Mouse (Mus musculus) heart, embryonic 14.5 days (tissue): Measurements from ENCODE around the gene Cbr4. TPM values are rescaled to one million over a fixed set of nuclear protein-coding genes. Genes with fewer than 3 reads are reported as not detected.
A peak's percentile ranks its signal among the peaks of the same experiment; 100 is the strongest.

Experiments
- ATAC-seq: fragments of 200-750 bp; cut with Nextera tagmentation; 2 replicates; pipeline ENCODE4 v1.8.0; 2017; ENCODE audit warnings: low read depth, moderate TSS enrichment; ENCODE audit not compliant: insufficient number of reproducible peaks, insufficient read depth, low FRiP score
- H3K27ac ChIP-seq, 2 experiments: fragments of 200-500 bp in 1 of 2; fragments of 300-500 bp in 1 of 2; sonication (generic) in 1 of 2; replicated peaks in 1 of 2; 2 replicates each; pipeline ENCODE4 v1.5.1; 2012 to 2014; ENCODE audit warnings: low read depth in 2 of 2, low read length in 2 of 2, control low read depth in 1 of 2, mild to moderate bottlenecking in 1 of 2, mixed read lengths in 1 of 2; ENCODE audit not compliant: control insufficient read depth in 1 of 2, insufficient read depth in 1 of 2
- H3K27me3 ChIP-seq: fragments of 300-500 bp; sonication (generic); 2 replicates; pipeline ENCODE4 v1.6.1; 2014; ENCODE audit warnings: mild to moderate bottlenecking, low read length, control low read depth; ENCODE audit not compliant: control insufficient read depth, insufficient read depth
- H3K36me3 ChIP-seq: fragments of 300-500 bp; sonication (generic); 2 replicates; pipeline ENCODE4 v1.6.1; 2014; ENCODE audit warnings: mild to moderate bottlenecking, control low read depth, low read length, mixed read lengths; ENCODE audit not compliant: control insufficient read depth, insufficient read depth
- H3K4me1 ChIP-seq, 2 experiments: fragments of 200-500 bp in 1 of 2; fragments of 300-500 bp in 1 of 2; sonication (generic) in 1 of 2; 2 replicates each; pipeline ENCODE4 v1.6.1; 2012 to 2014; ENCODE audit warnings: low read length in 2 of 2, control low read depth in 1 of 2, mixed read lengths in 1 of 2; ENCODE audit not compliant: control insufficient read depth in 2 of 2, insufficient read depth in 2 of 2
- H3K4me2 ChIP-seq: fragments of 300-500 bp; sonication (generic); 2 replicates; pipeline ENCODE4 v1.6.1; 2014; ENCODE audit warnings: mild to moderate bottlenecking, low read length
- H3K4me3 ChIP-seq, 2 experiments: fragments of 200-500 bp in 1 of 2; fragments of 300-500 bp in 1 of 2; sonication (generic) in 1 of 2; 2 replicates each; pipeline ENCODE4 v1.5.1; 2012 to 2014; ENCODE audit warnings: low read length in 2 of 2, mild to moderate bottlenecking in 2 of 2, control low read depth in 1 of 2, low read depth in 1 of 2, moderate library complexity in 1 of 2; ENCODE audit not compliant: control insufficient read depth in 1 of 2, insufficient read depth in 1 of 2
- H3K9ac ChIP-seq: fragments of 300-500 bp; sonication (generic); 2 replicates; pipeline ENCODE4 v1.6.1; 2014; ENCODE audit warnings: mild to moderate bottlenecking, low read length
- H3K9me3 ChIP-seq: fragments of 300-500 bp; sonication (generic); 2 replicates; pipeline ENCODE4 v1.6.1; 2016; ENCODE audit warnings: low read length, control low read depth; ENCODE audit not compliant: control insufficient read depth
- WGBS: fragments of 180-500 bp; shearing (Covaris S2); extraction: QIAGEN DNeasy Blood & Tissue Kit; methylation state at CpG from one replicate; pipeline ENCODE4 v1.1.7; 2014; 5-methylcytosine and 5-hydroxymethylcytosine counted together
- polyA plus RNA-seq: library from polyadenylated mRNA; unstranded; fragments of >200 nt; fragmentation: Nextera tagmentation; extraction: Ambion mirVana; gene quantifications from 2 replicates; pipeline ENCODE4 v1.2.1, GENCODE M21; 2014

Cbr4 gene
- polyA plus RNA-seq, 1 experiment from 2014 or later = 50.0 TPM

DNA sequence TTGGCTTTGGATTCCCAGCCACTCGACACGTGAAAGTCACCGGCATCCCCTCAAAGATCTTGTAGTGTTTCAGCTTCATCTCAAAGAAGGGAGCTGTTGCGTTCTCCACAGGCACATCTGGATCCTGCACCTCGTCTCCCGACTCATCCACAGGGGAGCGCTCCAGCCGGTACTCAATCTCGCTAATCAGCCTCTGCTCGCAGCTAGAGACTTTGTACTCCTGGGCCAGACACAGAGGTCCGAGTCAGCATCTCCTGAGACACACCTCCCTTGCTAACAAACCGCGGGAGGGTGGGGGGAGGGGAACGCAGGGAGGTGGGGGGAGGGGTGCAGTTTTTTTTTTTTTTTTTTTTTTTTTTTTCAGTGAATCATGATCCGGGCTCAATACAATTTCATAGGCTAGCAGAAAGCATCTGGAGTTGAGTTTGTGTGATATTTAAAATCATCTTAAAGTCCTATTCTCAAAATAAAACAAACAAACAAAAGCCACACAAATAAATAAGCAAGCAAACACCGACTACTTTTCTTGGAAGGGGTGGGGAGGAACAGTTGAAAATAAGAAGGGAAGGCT is 45.9 kb downstream of the Cbr4 start:
- no peak overlapping the region for H3K27ac ChIP-seq
- H3K4me1 ChIP-seq = peaks cover 3 to 17% of the 10 kb centered on the region in 2 experiments
- no peak for ATAC-seq
- WGBS = 49% methylated on average over 16 of the region's 16 CpGs
- no peak overlapping the region for H3K4me2 ChIP-seq
- no peak overlapping the region for H3K9ac ChIP-seq
- no peaks in the 10 kb centered on the region for H3K9me3 ChIP-seq
- peaks cover 98% of the 10 kb centered on the region for H3K36me3 ChIP-seq
- no peak overlapping the region for H3K4me3 ChIP-seq
- no peaks in the 10 kb centered on the region for H3K27me3 ChIP-seq

DNA sequence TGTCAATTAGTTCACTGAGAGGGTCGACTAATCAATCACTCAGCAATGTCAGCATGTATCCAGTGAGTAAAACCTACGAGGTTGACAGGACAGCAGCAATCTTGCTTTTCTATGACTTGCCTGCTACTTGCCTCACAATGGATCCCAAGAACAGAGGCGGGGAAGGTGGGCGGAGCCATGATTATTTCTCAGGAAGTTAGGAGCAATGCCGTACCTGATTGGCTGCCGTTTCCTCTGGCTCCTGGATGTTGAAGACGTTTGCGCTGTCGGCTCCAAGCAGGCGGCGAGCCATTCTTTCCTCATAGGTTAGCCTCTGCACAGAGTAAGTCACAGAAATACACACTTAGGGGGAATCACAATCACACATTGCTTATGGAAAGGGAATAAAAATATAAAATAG is 47.9 kb downstream of the Cbr4 start:
- peak overlapping the region in 1 of 2 experiments; percentile 62; a peak in 1 of 4 replicates for H3K27ac ChIP-seq
- H3K4me1 ChIP-seq = peaks cover 3 to 17% of the 10 kb centered on the region in 2 experiments
- no peaks in the 10 kb centered on the region for H3K9me3 ChIP-seq
- H3K4me2 ChIP-seq = no peak overlapping the region
- WGBS = 82% methylated on average over 11 of the region's 11 CpGs
- no peak for ATAC-seq
- H3K4me3 ChIP-seq = no peak overlapping the region
- H3K36me3 ChIP-seq = peaks cover 88% of the 10 kb centered on the region
- H3K9ac ChIP-seq = no peak overlapping the region
- H3K27me3 ChIP-seq = no peaks in the 10 kb centered on the region

DNA sequence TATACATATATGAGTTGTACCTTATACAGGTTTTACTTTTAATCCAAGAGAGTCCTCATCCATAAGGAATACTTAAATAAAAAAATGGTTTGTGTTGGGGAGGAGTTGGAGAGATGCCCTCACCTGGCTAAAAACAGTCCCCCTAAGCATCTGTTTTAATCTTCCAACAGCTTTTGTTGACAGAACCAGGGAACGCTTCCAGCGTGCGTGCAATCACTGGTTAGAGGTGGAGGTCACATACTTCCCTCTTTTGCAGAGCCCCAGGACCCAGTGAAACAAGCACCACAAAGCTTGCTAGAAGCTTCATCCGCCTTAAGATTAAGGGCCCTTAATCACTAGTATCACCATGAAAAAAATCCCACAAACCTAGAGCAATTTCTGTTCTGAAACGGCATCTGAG is 49.9 kb downstream of the Cbr4 start:
- H3K4me1 ChIP-seq = peaks cover 3 to 17% of the 10 kb centered on the region in 2 experiments
- ATAC-seq = no peak
- no peak overlapping the region for H3K4me2 ChIP-seq
- H3K4me3 ChIP-seq = no peak overlapping the region
- no peak overlapping the region for H3K9ac ChIP-seq
- peaks cover 81% of the 10 kb centered on the region for H3K36me3 ChIP-seq
- H3K27ac ChIP-seq = no peak overlapping the region
- no peaks in the 10 kb centered on the region for H3K27me3 ChIP-seq
- 69% methylated on average over 5 of the region's 5 CpGs for WGBS
- H3K9me3 ChIP-seq = no peaks in the 10 kb centered on the region

DNA sequence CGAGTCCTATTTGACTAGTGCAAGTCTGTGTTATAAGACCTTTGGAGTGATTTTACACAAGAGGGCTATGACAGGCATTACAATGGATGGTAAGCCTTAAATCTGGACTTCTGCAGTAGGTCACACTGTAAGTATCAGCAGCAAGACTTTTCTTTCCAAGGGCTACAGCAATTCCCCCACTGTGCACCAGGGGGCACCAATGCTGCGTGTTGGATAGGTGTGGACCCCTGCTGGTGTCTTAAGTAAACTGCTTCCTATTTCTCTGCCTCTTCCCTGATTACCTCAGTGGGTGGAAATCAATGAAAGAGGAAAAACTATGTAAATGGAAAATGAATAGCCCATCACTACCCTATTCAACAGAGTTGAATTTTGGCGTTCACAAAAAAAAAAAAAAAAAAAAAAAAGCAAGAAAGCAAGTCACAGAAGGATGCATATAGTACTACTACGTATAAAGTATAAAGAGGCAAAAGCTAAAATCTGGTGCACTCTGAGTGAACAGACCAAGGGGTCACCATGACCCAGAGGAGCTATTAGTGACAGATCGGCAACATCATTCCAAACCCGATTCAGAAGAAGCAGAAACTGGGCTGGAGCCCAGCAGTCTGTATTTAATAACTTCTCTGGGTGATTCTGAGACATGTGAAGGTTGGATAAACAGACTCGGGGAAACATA is 52.4 kb downstream of the Cbr4 start:
- WGBS = 53% methylated on average over 7 of the region's 7 CpGs
- Histone ChIP-seq H3K27me3 (no peaks in the 10 kb centered on the region), H3K9ac (no peak overlapping the region), H3K9me3 (no peaks in the 10 kb centered on the region), H3K4me3 (no peak overlapping the region), H3K36me3 (peaks cover 82% of the 10 kb centered on the region), H3K4me2 (no peak overlapping the region), H3K27ac (no peak overlapping the region), H3K4me1 (peaks cover 0 to 13% of the 10 kb centered on the region in 2 experiments)
- no peak for ATAC-seq

DNA sequence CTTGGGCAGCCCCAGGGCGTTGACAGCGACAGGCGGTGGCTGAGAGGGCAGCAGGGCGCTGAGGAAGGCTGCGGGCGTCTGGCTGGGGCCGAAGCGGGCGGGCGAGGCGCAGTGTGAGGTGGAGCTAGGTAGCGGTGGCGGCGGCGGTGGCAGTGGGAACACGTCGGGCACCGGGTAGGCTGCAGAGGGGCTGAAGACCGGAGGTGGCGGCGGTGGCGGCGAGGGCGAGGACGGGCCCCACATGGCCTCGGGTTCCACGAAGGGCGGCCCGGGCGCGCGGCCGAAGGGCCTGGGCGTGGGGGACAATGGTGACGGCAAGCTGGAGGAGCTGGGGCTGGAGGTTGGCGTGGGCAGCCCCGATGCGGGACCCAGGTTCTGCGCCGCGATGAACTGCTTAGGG is 62.1 kb downstream of the Cbr4 start:
- peaks cover 10% of the 10 kb centered on the region for H3K9me3 ChIP-seq
- H3K9ac ChIP-seq = no peak overlapping the region
- no peak overlapping the region for H3K4me2 ChIP-seq
- H3K27me3 ChIP-seq = no peaks in the 10 kb centered on the region
- ATAC-seq = peak; percentile 53; the same call in 1 of the 2 replicates
- H3K27ac ChIP-seq = no peak overlapping the region
- peaks cover 0 to 3% of the 10 kb centered on the region in 2 experiments; a peak in 1 of 4 replicates for H3K4me1 ChIP-seq
- peaks cover 60% of the 10 kb centered on the region for H3K36me3 ChIP-seq
- no peak overlapping the region for H3K4me3 ChIP-seq
- WGBS = 70% methylated on average over 41 of the region's 41 CpGs

DNA sequence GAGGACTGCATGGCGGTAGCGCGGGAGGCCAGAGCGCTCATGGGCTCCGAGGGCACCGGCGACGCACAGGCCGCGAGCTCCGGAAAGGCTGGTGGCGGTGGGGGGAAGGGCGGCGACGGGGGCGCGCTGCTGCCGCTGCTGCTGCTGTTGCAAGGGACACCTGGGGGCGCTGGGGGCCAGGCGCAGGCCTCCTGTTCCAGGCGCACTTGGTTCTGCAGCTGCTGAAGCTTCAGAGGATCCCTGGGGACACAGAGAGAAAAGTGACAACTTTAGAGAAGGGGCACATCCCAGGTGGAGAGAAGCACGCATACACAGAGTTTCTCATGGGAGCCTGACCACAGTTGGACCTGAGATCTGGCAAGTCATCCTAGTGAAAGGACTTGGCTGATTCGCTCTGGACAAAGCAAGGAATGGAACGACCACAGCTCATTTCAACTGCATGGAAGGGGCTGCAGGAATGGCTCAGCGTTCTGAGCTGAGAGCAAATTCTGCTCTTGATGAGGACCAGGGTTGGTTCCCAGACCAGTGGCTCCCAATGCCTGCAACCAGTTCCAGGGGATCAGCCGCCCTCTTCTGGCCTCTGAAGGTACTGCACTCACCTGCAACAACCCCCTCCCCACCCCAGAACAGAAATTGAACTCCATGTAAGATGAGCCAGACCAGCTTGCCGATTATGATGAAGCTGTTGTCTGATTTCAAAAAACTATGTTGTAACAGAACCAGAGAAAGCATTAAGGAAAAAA is 62.6 kb downstream of the Cbr4 start:
- H3K27ac ChIP-seq = no peak overlapping the region
- H3K4me1 ChIP-seq = peaks cover 3 to 4% of the 10 kb centered on the region in 2 experiments; a peak in 3 of 4 replicates
- no peak overlapping the region for H3K4me2 ChIP-seq
- 51% methylated on average over 27 of the region's 27 CpGs for WGBS
- peaks cover 54% of the 10 kb centered on the region for H3K36me3 ChIP-seq
- no peak for ATAC-seq
- H3K9me3 ChIP-seq = peaks cover 10% of the 10 kb centered on the region
- no peak overlapping the region for H3K4me3 ChIP-seq
- no peak overlapping the region for H3K9ac ChIP-seq
- H3K27me3 ChIP-seq = no peaks in the 10 kb centered on the region

DNA sequence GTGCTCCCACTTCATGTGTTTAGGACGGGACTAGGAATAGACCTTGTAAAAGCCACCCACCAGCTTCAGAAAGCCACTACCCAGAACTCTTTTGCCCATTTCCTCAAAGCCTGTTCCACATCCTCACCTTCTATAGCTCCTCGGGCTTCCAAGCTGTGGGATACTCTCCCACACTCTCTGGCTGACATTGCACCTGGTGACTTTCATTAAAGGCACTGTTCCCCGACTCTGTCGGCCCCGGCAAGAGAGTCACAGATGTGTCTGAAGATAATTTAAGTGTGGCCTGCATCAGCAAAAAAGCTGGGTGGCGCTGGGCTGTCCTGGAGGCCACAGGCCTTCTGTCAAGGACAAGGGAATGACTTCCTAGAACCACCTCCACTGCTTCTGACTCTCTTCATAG is 64.7 kb downstream of the Cbr4 start:
- Histone ChIP-seq H3K9me3 (peaks cover 10% of the 10 kb centered on the region), H3K4me1 (peaks cover 3 to 12% of the 10 kb centered on the region in 2 experiments; a peak in 3 of 4 replicates), H3K4me3 (no peak overlapping the region), H3K27ac (peak overlapping the region in 1 of 2 experiments; percentile 30; a peak in 1 of 4 replicates), H3K9ac (no peak overlapping the region), H3K4me2 (no peak overlapping the region), H3K27me3 (no peaks in the 10 kb centered on the region), H3K36me3 (peaks cover 35% of the 10 kb centered on the region)
- ATAC-seq = no peak
- WGBS = 45% methylated on average over 6 of the region's 6 CpGs
